Mouse (Mus musculus) erythroid progenitor cell, adult 5-6 weeks (primary cell): ENCODE measurements around the gene Echdc1. TPM values are rescaled to one million over a fixed set of nuclear protein-coding genes. Genes with fewer than 3 reads are reported as not detected.
"Not testable (repeated sequence)": the region's sequence is repeated elsewhere in the genome, so short reads cannot be mapped to it uniquely, and the experiment has no call there.

Source experiments
- ATAC-seq: replicated peaks from 2 replicates; pipeline ENCODE4 v1.8.0; 2016; ENCODE audit warnings: moderate number of reproducible peaks, mild to moderate bottlenecking, moderate TSS enrichment, inconsistent platforms; ENCODE audit not compliant: poor library complexity, low FRiP score, severe bottlenecking
- total RNA-seq, 2 experiments: library from RNA; stranded (forward) in 1 of 2; stranded (reverse) in 1 of 2; fragments of 150-400 nt in 1 of 2; fragments of 186-747, 209-891 nt in 1 of 2; gene quantifications; 2 replicates each; pipeline versions ENCODE4 v1.2.3 to v1.2.4; 2015 to 2017; ENCODE audit warnings: low replicate concordance in 2 of 2

Gene Echdc1
- total RNA-seq (2015; ENCODE audit: low replicate concordance) (3.6 and 8.8 TPM in 2 replicates), total RNA-seq (2017; ENCODE audit: low replicate concordance) (4.1 and 7.0 TPM in 2 replicates)

DNA sequence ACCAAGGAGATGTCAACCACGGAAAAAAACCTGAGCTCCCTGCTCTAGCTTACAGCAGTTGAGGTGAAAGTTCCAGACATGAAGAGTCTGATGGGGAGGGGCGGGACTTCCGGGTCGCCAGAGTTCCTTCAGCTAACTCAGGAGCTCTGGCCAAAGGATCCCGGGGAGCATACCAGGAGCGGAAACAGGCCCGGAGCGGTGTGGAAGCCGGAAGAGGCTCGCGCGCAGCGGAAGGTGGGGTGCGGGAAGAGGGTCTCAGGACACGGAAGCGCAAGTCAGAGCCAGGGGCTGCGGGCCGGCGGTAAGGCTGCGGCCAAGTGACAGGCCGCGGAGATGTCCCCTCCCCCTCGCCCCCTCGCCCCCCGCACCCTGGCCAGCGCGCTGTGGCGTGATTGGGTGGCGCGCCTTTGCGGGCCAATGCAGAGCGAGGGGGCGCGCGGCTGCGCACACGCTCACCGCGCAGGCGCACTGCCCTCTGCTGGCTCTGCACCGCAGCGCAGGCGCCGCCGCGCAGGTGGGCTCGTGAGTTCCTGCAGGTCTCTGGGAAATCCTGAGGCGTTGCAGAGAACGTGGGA lies at the start of gene Echdc1:
Gene Echdc1 (plus strand): TSS at position 103 of the 575 bp plus-strand sequence.
- ATAC-seq: peak; percentile 93

DNA sequence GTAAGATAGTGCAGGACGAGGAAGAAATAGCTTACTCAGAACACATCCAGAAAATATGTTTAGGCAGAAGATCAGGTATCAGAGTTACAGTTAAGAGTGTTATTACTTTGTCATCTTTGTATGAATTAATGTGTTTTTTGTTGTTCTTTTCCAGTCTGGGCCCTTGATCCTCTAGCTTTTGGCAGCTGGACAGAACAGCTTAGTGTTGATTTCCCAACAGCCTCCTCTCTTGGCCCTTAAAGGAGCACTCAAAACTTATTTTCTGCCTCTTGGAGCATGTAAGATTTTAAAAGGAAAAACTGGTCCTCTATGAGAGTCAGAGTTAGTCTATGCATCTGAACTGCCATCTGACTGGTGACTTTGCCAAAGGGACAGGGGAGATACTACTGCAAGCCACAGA lies 31.2 kb upstream of the Echdc1 start:
- ATAC-seq: no peak

DNA sequence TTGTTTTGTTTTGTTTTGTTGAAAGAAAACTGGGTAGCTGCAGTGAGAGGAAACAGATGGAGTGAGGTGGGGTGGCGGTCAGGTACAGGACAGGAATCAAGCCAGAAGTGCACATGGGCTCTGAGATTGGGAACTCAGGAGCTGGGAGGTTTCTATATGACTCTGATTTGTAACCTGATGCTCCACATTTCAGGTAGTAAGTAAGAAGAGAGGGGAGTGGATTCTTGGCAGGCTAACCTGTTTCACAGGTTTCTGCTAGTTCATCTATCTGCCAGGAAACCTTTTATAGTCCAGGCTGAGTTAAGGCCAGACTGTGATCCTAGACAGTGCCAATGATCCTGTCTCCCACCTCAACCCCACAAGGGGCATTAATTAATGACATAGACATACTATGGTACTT lies 27.2 kb upstream of the Echdc1 start:
- no peak for ATAC-seq

DNA sequence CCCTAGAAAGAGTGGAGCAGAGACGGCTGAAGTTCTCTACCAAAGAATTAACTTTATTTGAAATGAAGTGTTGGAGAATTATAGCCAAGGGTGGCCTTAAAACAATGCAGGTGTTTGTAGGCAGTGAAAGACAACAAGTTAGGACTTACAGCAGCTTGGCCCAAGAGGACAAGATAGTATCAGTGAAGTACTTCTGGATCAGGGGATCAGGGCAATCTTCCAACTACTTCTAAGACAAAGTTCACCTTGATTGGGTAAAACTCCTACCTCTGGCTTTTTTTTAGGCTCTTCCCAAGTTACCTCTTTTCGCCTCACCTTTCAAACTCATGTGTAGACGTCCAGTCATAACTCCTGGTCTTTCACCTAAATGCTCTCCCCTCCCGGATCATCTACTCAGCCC lies 10.7 kb upstream of the Echdc1 start:
- no peak for ATAC-seq

DNA sequence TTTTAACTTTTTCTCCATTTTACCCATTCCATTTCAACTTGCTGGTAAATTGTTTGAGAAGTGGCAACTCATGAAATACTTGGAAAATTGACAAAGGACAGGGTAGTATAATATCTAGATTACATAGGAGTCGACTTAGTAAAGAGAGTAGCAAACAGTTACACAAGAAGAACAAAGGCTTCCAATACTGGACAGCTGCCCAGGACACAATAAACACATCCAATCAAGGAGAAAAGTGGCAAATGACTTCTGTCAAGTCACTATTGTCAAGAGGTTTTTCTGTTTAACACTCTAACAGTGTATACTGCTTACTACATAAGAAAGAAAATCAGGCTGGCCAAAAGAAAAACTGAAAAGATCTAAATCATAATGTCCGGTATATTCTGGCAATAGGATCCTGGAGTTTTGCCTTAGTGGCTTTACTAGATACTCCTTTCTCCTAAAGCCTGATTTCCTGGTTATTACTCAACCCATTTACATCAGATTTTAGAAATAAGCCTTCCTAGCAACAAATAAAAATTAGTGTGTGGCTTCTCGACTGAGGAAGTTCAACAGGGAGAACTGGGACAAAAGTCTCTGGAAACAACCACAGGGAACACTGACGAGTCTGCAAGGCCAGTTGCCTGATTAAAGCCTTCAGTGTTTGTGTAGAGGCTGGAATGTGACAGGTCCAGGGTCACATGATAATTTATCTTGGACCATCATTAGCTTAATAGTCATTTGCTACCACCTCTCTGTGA lies 1.3 kb upstream of the Echdc1 start:
- ATAC-seq: no peak

DNA sequence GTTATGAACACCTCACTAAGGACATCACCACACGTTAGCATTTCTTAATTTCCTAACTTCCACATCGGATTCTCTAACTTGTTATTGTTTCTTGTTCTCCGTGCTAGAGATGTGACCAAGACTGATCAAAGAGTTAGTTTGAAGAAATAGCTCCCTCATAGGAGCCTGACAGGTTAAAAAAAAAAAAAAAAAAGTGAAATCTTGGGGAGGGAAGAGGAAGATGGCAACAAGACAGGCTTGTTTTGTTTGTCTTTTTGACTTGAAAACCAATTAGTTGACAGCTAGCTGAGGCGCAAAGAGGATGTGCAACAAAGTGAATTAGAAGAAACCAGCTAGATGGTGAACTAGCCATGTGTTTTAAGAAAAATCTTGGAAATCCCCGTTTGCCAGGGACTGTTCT lies 939 bp downstream of the Echdc1 start:
- ATAC-seq: 0 out of 2 replicates have a peak, but pooled peaks have one; percentile 4

DNA sequence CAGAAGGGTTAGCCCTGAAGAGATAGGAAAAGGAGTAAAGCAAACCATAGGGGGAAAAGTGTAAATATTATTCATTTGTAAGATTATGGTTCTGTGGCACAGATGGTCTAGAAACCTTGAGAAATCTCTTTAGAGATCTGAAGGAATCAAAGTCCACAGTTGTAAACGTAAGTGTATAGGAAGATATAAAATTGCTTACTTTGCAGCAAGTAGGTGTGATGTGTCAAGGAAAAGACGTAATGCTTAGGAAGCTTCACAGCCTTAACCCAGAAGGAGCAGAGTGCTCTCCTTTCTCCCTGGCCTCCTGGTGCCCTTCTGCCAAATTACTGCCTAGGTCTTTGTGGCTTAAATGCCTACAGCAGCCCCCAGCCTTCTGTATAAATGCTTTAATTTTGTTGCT lies 11.9 kb downstream of the Echdc1 start:
- no peak for ATAC-seq

DNA sequence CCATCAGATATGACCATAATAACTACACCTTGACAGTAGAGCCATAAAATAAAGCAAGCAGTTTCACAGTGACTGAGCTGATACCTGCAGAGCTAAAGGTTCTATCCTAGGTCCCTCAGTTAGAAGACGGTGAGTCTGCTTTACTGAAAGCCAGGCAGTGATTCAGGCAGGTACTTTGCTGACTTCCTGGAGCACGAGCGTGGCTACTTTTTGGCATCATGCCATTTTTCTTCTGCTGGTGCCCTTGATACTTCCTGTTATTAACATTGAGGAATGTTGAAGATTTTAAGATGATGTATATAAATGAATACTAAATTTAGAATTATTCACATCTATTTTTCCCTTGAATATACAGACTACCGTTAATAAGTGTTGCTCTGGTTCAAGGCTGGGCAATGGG lies 20.9 kb downstream of the Echdc1 start:
- ATAC-seq: no peak

DNA sequence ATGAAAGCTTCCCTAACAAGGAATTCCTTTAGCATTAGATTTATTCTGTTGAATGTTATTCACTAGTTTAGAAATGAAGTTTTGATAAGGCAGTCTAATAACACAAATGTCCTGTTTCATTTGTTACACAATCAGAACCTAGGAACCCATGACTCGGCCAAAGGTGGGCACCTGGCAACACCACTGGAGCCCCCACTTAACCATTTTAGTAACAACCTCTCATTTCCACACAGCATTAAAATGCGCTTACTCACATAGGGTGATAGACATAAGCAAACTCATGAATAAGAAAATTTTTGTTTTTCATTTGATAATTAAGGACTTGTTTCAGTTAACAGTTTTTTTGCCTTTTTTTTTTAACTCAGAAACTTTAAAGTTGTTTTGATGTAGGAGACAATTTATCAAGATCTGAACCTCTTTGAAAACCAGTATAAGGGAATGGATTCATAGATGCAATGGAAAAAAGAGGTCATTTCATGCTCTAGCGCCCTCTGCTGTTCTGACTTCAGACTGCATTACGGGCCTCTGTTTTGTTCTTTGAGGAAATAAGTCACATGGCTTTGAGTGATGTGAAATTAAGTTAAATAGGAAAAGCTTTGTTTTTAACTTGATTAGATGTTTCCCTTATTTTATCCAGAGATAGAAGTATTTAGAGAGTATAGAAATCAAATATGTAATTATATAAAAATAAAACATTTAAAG lies 25.5 kb downstream of the Echdc1 start:
- peak; percentile 82 for ATAC-seq

DNA sequence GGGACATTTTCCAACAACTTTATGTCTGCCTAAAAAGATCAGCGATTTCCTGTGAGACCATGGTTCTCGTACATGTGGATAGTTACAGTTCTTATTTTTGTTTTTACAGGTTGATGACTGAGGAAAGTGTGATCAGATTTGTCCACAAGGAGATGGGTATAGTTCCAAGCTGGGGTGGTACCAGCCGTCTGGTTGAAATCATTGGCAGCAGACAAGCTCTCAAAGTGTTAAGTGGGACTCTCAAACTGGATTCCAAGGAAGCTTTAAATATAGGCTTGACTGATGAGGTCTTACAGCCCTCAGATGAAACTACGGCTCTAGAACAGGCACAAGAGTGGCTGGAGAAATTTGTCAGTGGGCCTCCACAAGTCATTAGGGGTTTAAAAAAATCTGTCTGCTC lies 31.3 kb downstream of the Echdc1 start:
- no peak for ATAC-seq

DNA sequence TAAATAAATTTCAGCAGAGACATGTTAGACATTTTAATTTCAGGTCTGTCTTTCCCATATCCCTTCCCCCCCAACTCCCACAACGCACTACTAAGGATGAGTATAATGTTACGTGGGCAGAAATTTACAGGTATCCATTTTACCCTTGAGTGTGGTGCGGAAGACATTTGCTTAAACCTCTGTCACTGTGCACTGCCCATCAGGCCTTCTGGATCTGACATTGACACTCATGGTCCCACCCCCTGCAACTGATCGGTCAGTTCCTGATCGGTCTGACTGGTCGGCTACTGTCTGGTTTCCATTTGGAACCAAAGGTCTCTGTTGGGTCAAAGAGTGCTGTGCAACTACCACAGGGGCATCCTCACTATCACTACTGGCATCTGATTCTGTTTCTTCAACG lies 33.7 kb downstream of the Echdc1 start:
- ATAC-seq: no peak

DNA sequence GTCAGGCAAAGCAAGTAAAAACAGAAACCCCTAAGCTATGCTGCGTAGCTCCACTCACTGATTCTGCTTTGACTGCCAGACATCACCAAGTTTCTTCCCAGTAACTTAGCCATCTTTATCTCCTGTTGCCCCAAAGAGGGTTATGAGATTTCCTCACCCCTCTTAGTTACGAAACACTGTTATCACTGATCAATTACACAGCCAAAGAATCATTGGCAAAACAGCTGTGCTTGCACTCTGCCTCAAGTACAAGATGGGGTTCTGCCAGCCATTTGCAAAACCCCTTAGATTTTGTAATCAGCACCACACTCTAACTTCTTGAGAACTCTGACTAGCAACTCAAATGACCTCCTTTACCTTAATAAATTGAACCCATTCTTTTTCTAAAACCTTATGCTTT lies 38.5 kb downstream of the Echdc1 start:
- ATAC-seq: no peak

DNA sequence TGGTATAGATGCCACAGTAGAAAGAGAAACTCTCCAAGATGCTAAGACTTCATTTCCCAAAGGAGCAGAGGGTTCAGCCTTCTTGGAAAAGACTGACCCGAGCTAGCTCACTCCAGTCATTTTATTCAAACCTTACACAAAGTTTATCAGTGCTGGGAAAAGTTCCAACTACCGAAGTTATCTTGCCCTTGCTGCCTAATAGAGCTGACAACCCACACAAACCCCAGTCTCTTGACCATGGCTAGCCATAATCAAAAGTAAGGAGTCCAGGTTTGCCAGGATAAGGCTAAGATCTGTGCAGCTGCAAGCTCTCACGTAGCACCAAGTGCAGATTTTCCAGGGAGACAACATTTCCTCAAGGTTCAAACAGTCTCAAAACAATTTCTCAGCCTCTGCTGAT lies 39.6 kb downstream of the Echdc1 start:
- no peak for ATAC-seq

DNA sequence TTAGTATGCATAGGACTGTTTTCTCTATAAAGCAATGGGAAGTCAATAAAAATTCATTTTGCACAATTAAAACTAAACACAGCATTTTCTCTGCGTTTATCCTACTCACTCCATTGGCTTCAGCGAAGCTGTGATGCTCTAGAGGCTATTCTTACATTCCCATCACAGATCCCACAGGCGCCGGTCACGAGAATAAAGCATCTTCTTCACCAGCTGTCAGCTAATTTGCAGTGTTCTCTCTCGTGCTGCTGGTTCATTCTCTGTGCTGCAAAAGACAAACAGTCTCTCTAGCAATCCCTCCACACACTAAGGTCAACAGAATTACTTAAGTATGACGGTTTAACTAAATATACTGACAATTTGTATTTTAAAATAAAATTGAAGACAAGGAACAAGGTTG lies 41.2 kb downstream of the Echdc1 start:
- no peak for ATAC-seq

DNA sequence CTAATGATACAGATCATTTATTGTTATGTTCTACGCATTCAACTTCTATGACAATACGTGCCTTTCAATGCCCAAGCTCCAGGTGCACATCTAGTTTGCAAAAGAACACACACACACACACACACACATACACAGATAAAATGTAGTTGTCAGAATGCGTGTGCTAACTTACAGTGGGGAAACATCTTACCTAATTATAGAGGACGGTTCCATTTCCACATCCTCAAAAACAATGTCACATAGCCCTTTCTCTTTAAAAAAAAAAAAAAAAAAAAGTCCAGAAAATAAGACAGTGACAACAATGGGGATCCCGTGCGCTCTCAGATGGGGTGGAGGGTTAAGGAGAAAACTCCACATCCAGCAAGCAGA lies 48.1 kb downstream of the Echdc1 start:
- ATAC-seq: peak; percentile 16

DNA sequence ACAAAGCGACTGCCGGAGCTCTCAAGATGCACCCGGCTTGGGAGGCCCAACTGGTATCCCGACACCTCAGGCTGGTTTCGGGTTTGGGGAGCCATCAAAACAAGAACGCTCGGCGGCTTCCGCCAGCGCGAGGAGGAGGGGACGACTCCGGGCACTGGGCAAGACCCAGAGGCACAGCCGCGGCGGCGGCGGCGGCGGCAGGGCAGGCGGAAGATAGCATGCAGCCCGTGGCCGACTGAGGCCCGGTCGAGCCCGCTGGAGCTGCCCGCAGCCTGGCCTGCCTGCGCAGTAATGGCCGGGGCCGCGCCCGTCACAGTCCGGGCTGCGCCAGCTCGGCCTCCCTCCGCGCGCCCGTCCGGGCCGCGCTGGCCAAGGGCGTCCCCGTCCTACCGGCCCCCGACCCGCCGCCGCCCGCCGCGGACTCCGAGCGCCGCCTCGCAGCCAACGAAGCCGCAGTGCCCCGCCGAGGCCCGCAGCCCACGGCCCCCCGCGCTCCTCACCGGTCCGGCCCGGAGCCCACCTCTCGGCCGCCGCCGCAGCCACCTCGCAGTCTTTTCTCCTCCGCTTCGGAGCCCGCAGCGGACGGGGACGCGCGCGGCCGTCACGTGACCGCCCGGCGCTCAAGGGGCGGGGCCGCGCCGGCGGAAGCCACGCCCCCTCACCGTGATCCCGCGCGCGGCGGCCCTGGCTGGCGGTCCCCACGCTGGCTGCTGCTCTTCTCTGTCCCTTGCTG lies 48.7 kb downstream of the Echdc1 start:
- peak; percentile 91 for ATAC-seq

DNA sequence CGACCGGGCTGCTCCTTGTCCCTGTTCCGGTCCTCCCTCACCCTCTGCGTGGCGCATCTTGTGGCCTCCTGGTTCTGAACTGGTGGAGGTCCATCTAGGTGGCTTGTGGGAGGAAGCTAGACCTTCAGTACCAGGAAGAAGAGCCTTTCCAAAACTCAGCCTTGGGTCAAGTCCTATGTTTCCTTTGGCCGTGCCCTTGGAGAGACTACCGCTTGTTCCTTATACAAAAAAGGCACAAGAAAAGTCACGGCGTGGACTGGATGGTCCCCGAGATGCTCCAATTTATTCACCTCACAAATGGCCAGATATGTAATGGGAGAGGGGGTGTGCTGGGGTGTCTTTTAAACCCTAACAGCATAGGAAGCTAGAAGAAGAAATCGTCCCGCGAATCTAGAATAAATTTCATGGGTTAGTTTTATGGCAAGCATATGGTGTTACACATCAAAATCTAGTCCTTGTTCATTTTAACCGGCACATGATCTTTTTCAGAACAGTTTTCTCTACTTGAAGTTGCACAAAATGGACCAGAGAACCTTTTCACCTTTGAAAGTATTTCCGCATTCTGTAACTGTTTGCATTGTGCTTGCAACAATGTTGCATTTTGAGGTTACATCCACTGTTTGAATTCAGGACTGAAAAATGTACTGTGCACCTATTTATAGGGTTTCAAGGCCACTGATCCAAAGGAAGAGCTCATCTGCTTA lies 49.4 kb downstream of the Echdc1 start, which contains the start of gene Rnf146:
Gene Rnf146 (minus strand): TSS at position 246 of the 704 bp plus-strand sequence.
- ATAC-seq: peak; percentile 50

DNA sequence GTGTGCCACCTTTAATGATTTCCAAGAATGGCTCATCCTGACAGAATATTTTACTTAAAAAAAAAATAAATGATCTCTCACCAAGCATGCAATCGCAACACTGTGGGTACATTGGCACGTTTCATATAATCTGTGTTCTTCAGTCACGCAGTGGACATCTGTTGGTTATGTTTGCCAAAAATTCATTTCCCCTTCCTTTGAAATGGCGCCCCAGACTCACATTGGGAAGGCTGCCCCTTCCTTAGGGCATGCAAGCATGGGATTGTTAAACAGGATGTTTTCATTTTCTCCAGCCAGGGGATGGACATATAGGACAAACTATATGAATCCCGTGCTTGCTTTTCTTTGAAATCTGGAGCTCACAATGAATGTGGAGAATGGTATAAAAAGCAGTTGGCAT lies 61.1 kb downstream of the Echdc1 start:
- ATAC-seq: no peak

DNA sequence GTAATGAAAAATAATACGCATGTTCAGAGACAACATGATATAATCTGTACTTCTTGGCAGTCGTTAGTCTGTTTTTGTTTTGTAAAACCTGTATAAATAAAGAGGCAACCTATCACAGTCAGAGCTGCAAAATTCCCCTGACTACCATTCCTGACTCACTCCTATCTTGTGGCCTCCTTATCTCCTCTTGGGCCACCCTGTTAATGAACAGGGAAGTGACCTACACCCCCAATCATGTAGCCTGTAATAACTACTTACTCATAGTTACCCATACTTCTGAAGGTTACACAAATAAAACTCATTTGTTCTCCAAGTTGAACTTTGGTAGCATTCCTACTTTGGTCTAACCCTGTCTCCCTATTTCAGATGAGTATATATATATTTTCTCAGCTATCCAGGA lies 68.6 kb downstream of the Echdc1 start:
- ATAC-seq: no peak

DNA sequence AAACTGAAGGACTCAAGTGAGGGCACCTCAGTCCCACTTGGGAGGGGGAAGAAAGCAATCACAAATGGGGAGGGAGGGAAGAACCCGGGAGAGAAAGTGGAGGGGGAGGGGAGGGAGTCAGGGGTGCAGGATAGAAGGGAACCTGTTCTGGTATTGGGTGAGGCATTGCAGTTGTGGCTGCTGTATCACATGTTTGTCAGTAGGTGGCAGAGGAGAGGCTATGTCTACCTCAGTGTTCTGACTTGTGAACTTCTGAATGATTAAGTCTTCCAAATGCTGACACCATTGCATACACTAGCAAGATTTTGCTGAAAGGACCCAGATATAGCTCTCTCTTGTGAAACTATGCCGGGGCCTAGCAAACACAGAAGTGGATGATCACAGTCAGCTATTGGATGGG lies 81.9 kb downstream of the Echdc1 start:
- not testable (repeated sequence) for ATAC-seq
